Mouse (Mus musculus) A20 (cell line): ENCODE measurements around the gene Insl5.

Source experiments
- DNase-seq: peaks from one replicate; pipeline ENCODE4 v3.0.0-alpha.2; 2011; ENCODE audit warnings: low read depth, low spot score

Gene Insl5

GRCm38 (mm10) chr4:102990016-102990415, 36.6 kb downstream of the Insl5 start:
- DNase-seq = no peak

- DNase-seq = no peak
These were observed 37.3 kb downstream of the Insl5 start for GRCm38 (mm10) chr4:102989391-102989790.

- no peak for DNase-seq
These were observed 38.1 kb downstream of the Insl5 start for GRCm38 (mm10) chr4:102988526-102988925.

- DNase-seq = no peak
These were observed 38.9 kb downstream of the Insl5 start for GRCm38 (mm10) chr4:102987756-102988155.

- no peak for DNase-seq
These were observed 39.3 kb downstream of the Insl5 start for GRCm38 (mm10) chr4:102987325-102987724.

GRCm38 (mm10) chr4:102986917-102987316, 39.7 kb downstream of the Insl5 start:
- DNase-seq = peak; percentile 60

GRCm38 (mm10) chr4:102986173-102986572, 40.5 kb downstream of the Insl5 start:
- no peak for DNase-seq

- no peak for DNase-seq
These were observed 44.9 kb downstream of the Insl5 start for GRCm38 (mm10) chr4:102981709-102982108.

- no peak for DNase-seq
These were observed 47.3 kb downstream of the Insl5 start for GRCm38 (mm10) chr4:102979385-102979784.

- no peak for DNase-seq
These were observed 48.2 kb downstream of the Insl5 start, which contains the start of gene Tctex1d1 for GRCm38 (mm10) chr4:102978440-102978839. Tctex1d1 (plus strand) TSS chr4:102978606.

GRCm38 (mm10) chr4:102977778-102978321, 48.8 kb downstream of the Insl5 start:
- DNase-seq = no peak

- no peak for DNase-seq
These were observed 50.1 kb downstream of the Insl5 start for GRCm38 (mm10) chr4:102976290-102977275.

GRCm38 (mm10) chr4:102974172-102974571, 52.5 kb downstream of the Insl5 start:
- no peak for DNase-seq

- DNase-seq = no peak
These were observed 54.6 kb downstream of the Insl5 start for GRCm38 (mm10) chr4:102972071-102972470.

GRCm38 (mm10) chr4:102971159-102971558, 55.5 kb downstream of the Insl5 start:
- no peak for DNase-seq

- DNase-seq = no peak
These were observed 57.0 kb downstream of the Insl5 start for GRCm38 (mm10) chr4:102969599-102969998.
